Mouse (Mus musculus) neural tube, embryonic 12.5 days (tissue): ENCODE data around the gene Dtl. TPM values are rescaled to one million over a fixed set of nuclear protein-coding genes. Genes with fewer than 3 reads are reported as not detected.

Source experiments
- ATAC-seq: fragments of 200-750 bp; cut with Nextera tagmentation; 2 replicates; pipeline ENCODE4 v1.8.0; 2017; ENCODE audit warnings: low read depth, mild to moderate bottlenecking, moderate TSS enrichment, moderate library complexity; ENCODE audit not compliant: low FRiP score
- H3K27ac ChIP-seq: fragments of 300-500 bp; sonication (generic); 2 replicates; pipeline ENCODE4 v1.5.1; 2016
- H3K27me3 ChIP-seq: fragments of 300-500 bp; sonication (generic); replicated peaks from 2 replicates; pipeline ENCODE4 v1.6.1; 2016; ENCODE audit warnings: mild to moderate bottlenecking
- H3K36me3 ChIP-seq: fragments of 300-500 bp; sonication (generic); 2 replicates; pipeline ENCODE4 v1.6.1; 2016; ENCODE audit warnings: mild to moderate bottlenecking
- H3K4me1 ChIP-seq: fragments of 300-500 bp; sonication (generic); 2 replicates; pipeline ENCODE4 v1.6.1; 2016
- H3K4me2 ChIP-seq: fragments of 300-500 bp; sonication (generic); replicated peaks from 2 replicates; pipeline ENCODE4 v1.6.1; 2016; ENCODE audit warnings: mild to moderate bottlenecking
- H3K4me3 ChIP-seq: fragments of 300-500 bp; sonication (generic); 2 replicates; pipeline ENCODE4 v1.5.1; 2016
- H3K9ac ChIP-seq: fragments of 300-500 bp; sonication (generic); 2 replicates; pipeline ENCODE4 v1.6.1; 2016; ENCODE audit warnings: mild to moderate bottlenecking
- H3K9me3 ChIP-seq: fragments of 300-500 bp; sonication (generic); 2 replicates; pipeline ENCODE4 v1.6.1; 2016; ENCODE audit warnings: mild to moderate bottlenecking
- WGBS: fragments of 180-500 bp; shearing (Covaris S2); methylation state at CpG from one replicate; pipeline ENCODE4 v1.1.7; 2016; 5-methylcytosine and 5-hydroxymethylcytosine counted together
- polyA plus RNA-seq: library from polyadenylated mRNA; unstranded; fragments of >200 nt; fragmentation: Nextera tagmentation; extraction: Ambion mirVana; gene quantifications from 2 replicates; pipeline ENCODE4 v1.2.1, GENCODE M21; 2016

Gene Dtl
- polyA plus RNA-seq = 34.0 and 34.1 TPM in 2 replicates

GRCm38 (mm10) chr1:191575458-191576247 is at the start of gene Dtl, which contains the start of gene Ints7:
Gene Dtl, minus strand, starts transcription at chr1:191575544.
Gene Ints7, plus strand, starts transcription at chr1:191575636.
- Histone ChIP-seq H3K4me3 (peak within 1 kb of the TSS; percentile 86), H3K36me3 (peaks cover 5% of the 10 kb centered on the region; the same call in 1 of the 2 replicates), H3K27ac (peak within 1 kb of the TSS; percentile 79), H3K4me2 (peak within 1 kb of the TSS; percentile 76), H3K4me1 (peaks cover 23% of the 10 kb centered on the region), H3K27me3 (no peaks in the 10 kb centered on the region), H3K9ac (peak within 1 kb of the TSS; percentile 64), H3K9me3 (no peaks in the 10 kb centered on the region)
- under 1% methylated on average over 70 of the region's 70 CpGs for WGBS
- ATAC-seq = peak; percentile 99

- 68% methylated on average over 6 of the region's 6 CpGs for WGBS
- ATAC-seq = no peak
- Histone ChIP-seq H3K27ac (no peak overlapping the region), H3K9me3 (no peaks in the 10 kb centered on the region), H3K4me1 (no peaks in the 10 kb centered on the region), H3K4me3 (no peak overlapping the region), H3K4me2 (no peak overlapping the region), H3K27me3 (no peaks in the 10 kb centered on the region), H3K36me3 (peaks cover 26% of the 10 kb centered on the region), H3K9ac (no peak overlapping the region)
Observed at GRCm38 (mm10) chr1:191625026-191625425, 49.7 kb upstream of the Dtl start.

- Histone ChIP-seq H3K4me3 (no peak overlapping the region), H3K4me1 (no peaks in the 10 kb centered on the region), H3K9ac (no peak overlapping the region), H3K9me3 (no peaks in the 10 kb centered on the region), H3K27ac (no peak overlapping the region), H3K4me2 (no peak overlapping the region), H3K36me3 (peaks cover 32% of the 10 kb centered on the region), H3K27me3 (no peaks in the 10 kb centered on the region)
- 76% methylated on average over 6 of the region's 6 CpGs for WGBS
- ATAC-seq = no peak
Observed at GRCm38 (mm10) chr1:191624492-191624891, 49.1 kb upstream of the Dtl start.

GRCm38 (mm10) chr1:191622801-191623200 is 47.5 kb upstream of the Dtl start:
- H3K4me1 ChIP-seq = no peaks in the 10 kb centered on the region
- H3K4me3 ChIP-seq = no peak overlapping the region
- H3K9ac ChIP-seq = no peak overlapping the region
- ATAC-seq = no peak
- no peak overlapping the region for H3K27ac ChIP-seq
- H3K9me3 ChIP-seq = no peaks in the 10 kb centered on the region
- no peak overlapping the region for H3K4me2 ChIP-seq
- no peaks in the 10 kb centered on the region for H3K27me3 ChIP-seq
- WGBS = 97% methylated on average over 8 of the region's 8 CpGs
- H3K36me3 ChIP-seq = peaks cover 48% of the 10 kb centered on the region

GRCm38 (mm10) chr1:191621096-191621495 is 45.8 kb upstream of the Dtl start:
- Histone ChIP-seq H3K4me1 (no peaks in the 10 kb centered on the region), H3K4me2 (no peak overlapping the region), H3K36me3 (peaks cover 65% of the 10 kb centered on the region), H3K27me3 (no peaks in the 10 kb centered on the region), H3K27ac (no peak overlapping the region), H3K4me3 (no peak overlapping the region), H3K9me3 (no peaks in the 10 kb centered on the region), H3K9ac (no peak overlapping the region)
- ATAC-seq = no peak
- 95% methylated on average over 8 of the region's 8 CpGs for WGBS

- no peak overlapping the region for H3K4me2 ChIP-seq
- H3K9ac ChIP-seq = no peak overlapping the region
- no peak for ATAC-seq
- peaks cover 88% of the 10 kb centered on the region for H3K36me3 ChIP-seq
- no peaks in the 10 kb centered on the region for H3K9me3 ChIP-seq
- H3K27ac ChIP-seq = no peak overlapping the region
- no peaks in the 10 kb centered on the region for H3K27me3 ChIP-seq
- H3K4me3 ChIP-seq = no peak overlapping the region
- 94% methylated on average over 12 of the region's 12 CpGs for WGBS
- no peaks in the 10 kb centered on the region for H3K4me1 ChIP-seq
Observed at GRCm38 (mm10) chr1:191618067-191618766, 42.9 kb upstream of the Dtl start.

GRCm38 (mm10) chr1:191617589-191617988 is 42.2 kb upstream of the Dtl start:
- Histone ChIP-seq H3K36me3 (peaks cover 91% of the 10 kb centered on the region), H3K4me2 (no peak overlapping the region), H3K4me1 (no peaks in the 10 kb centered on the region), H3K4me3 (no peak overlapping the region), H3K9me3 (no peaks in the 10 kb centered on the region), H3K9ac (no peak overlapping the region), H3K27me3 (no peaks in the 10 kb centered on the region), H3K27ac (no peak overlapping the region)
- ATAC-seq = no peak
- WGBS = 90% methylated on average over 3 of the region's 3 CpGs

- Histone ChIP-seq H3K9me3 (no peaks in the 10 kb centered on the region), H3K4me1 (no peaks in the 10 kb centered on the region), H3K4me3 (no peak overlapping the region), H3K36me3 (peaks cover 89% of the 10 kb centered on the region), H3K9ac (no peak overlapping the region), H3K27ac (no peak overlapping the region), H3K27me3 (no peaks in the 10 kb centered on the region), H3K4me2 (no peak overlapping the region)
- 74% methylated on average over 8 of the region's 8 CpGs for WGBS
- no peak for ATAC-seq
Observed at GRCm38 (mm10) chr1:191616245-191616644, 40.9 kb upstream of the Dtl start.

- 88% methylated on average over 16 of the region's 16 CpGs for WGBS
- no peak for ATAC-seq
- Histone ChIP-seq H3K4me2 (no peak overlapping the region), H3K27me3 (no peaks in the 10 kb centered on the region), H3K4me3 (no peak overlapping the region), H3K27ac (no peak overlapping the region), H3K9ac (no peak overlapping the region), H3K9me3 (no peaks in the 10 kb centered on the region), H3K36me3 (peaks cover 87% of the 10 kb centered on the region), H3K4me1 (no peaks in the 10 kb centered on the region)
Observed at GRCm38 (mm10) chr1:191612877-191613276, 37.5 kb upstream of the Dtl start.

GRCm38 (mm10) chr1:191611686-191612085 is 36.3 kb upstream of the Dtl start:
- Histone ChIP-seq H3K9me3 (no peaks in the 10 kb centered on the region), H3K4me3 (no peak overlapping the region), H3K4me2 (no peak overlapping the region), H3K36me3 (peaks cover 87% of the 10 kb centered on the region), H3K4me1 (no peaks in the 10 kb centered on the region), H3K9ac (no peak overlapping the region), H3K27me3 (no peaks in the 10 kb centered on the region), H3K27ac (no peak overlapping the region)
- no peak for ATAC-seq
- WGBS = 89% methylated on average over 9 of the region's 9 CpGs

GRCm38 (mm10) chr1:191610357-191610756 is 35.0 kb upstream of the Dtl start:
- H3K4me3 ChIP-seq = no peak overlapping the region
- no peak for ATAC-seq
- no peaks in the 10 kb centered on the region for H3K27me3 ChIP-seq
- H3K9ac ChIP-seq = no peak overlapping the region
- WGBS = 94% methylated on average over 7 of the region's 7 CpGs
- H3K4me2 ChIP-seq = no peak overlapping the region
- no peak overlapping the region for H3K27ac ChIP-seq
- H3K4me1 ChIP-seq = no peaks in the 10 kb centered on the region
- H3K36me3 ChIP-seq = peaks cover 85% of the 10 kb centered on the region
- H3K9me3 ChIP-seq = no peaks in the 10 kb centered on the region

GRCm38 (mm10) chr1:191609578-191609977 is 34.2 kb upstream of the Dtl start:
- Histone ChIP-seq H3K9ac (no peak overlapping the region), H3K27ac (no peak overlapping the region), H3K9me3 (no peaks in the 10 kb centered on the region), H3K4me3 (no peak overlapping the region), H3K4me1 (no peaks in the 10 kb centered on the region), H3K36me3 (peaks cover 85% of the 10 kb centered on the region), H3K4me2 (no peak overlapping the region), H3K27me3 (no peaks in the 10 kb centered on the region)
- no peak for ATAC-seq
- 90% methylated on average over 1 of the region's 1 CpGs for WGBS
